Mouse (Mus musculus) cerebellum, adult 9-11 months (tissue): Measurements from ENCODE around the gene Lmod1.
A peak's percentile ranks its signal among the peaks of the same experiment; 100 is the strongest.

Source experiments
- DNase-seq: peaks from one replicate; pipeline ENCODE4 v3.0.0; 2022

Gene Lmod1

GRCm38 (mm10) chr1:135363446-135363845 lies 38.8 kb downstream of the Lmod1 start:
- no peak for DNase-seq

GRCm38 (mm10) chr1:135366380-135366779 lies 41.8 kb downstream of the Lmod1 start:
- no peak for DNase-seq

GRCm38 (mm10) chr1:135367005-135367404 lies 42.4 kb downstream of the Lmod1 start:
- DNase-seq: no peak

- peak; percentile 38 for DNase-seq
Observed at GRCm38 (mm10) chr1:135367595-135367994, 43.0 kb downstream of the Lmod1 start.

- DNase-seq: peak; percentile 91
Observed at GRCm38 (mm10) chr1:135368245-135368644, 43.6 kb downstream of the Lmod1 start.

GRCm38 (mm10) chr1:135368982-135369381 lies 44.4 kb downstream of the Lmod1 start:
- peak; percentile 71 for DNase-seq

GRCm38 (mm10) chr1:135369415-135369814 lies 44.8 kb downstream of the Lmod1 start:
- peak; percentile 55 for DNase-seq

- peak; percentile 44 for DNase-seq
Observed at GRCm38 (mm10) chr1:135373171-135373677, 48.6 kb downstream of the Lmod1 start.

- peak; percentile 72 for DNase-seq
Observed at GRCm38 (mm10) chr1:135374175-135374867, 49.7 kb downstream of the Lmod1 start.

- DNase-seq: peak; percentile 83
Observed at GRCm38 (mm10) chr1:135374868-135375581, 50.4 kb downstream of the Lmod1 start, which contains the start of gene Shisa4. Gene Shisa4 (minus strand): TSS chr1:135375237.

- DNase-seq: peak; percentile 34
Observed at GRCm38 (mm10) chr1:135378576-135378975, 54.0 kb downstream of the Lmod1 start.

GRCm38 (mm10) chr1:135379048-135379447 lies 54.4 kb downstream of the Lmod1 start:
- no peak for DNase-seq

GRCm38 (mm10) chr1:135380071-135380991 lies 55.7 kb downstream of the Lmod1 start:
- peak; percentile 69 for DNase-seq

GRCm38 (mm10) chr1:135381560-135381959 lies 57.0 kb downstream of the Lmod1 start:
- peak; percentile 38 for DNase-seq

GRCm38 (mm10) chr1:135384171-135384570 lies 59.6 kb downstream of the Lmod1 start:
- no peak for DNase-seq

- no peak for DNase-seq
Observed at GRCm38 (mm10) chr1:135385161-135385560, 60.6 kb downstream of the Lmod1 start.

GRCm38 (mm10) chr1:135399466-135399865 lies 74.9 kb downstream of the Lmod1 start:
- DNase-seq: no peak

- no peak for DNase-seq
Observed at GRCm38 (mm10) chr1:135401452-135402110, 77.0 kb downstream of the Lmod1 start.

GRCm38 (mm10) chr1:135405356-135405755 lies 80.7 kb downstream of the Lmod1 start:
- no peak for DNase-seq

GRCm38 (mm10) chr1:135408973-135409372 lies 84.4 kb downstream of the Lmod1 start:
- DNase-seq: no peak

- DNase-seq: no peak
Observed at GRCm38 (mm10) chr1:135410967-135411366, 86.4 kb downstream of the Lmod1 start.

- DNase-seq: no peak
Observed at GRCm38 (mm10) chr1:135412130-135412529, 87.5 kb downstream of the Lmod1 start.
